Mouse (Mus musculus) myocyte (in vitro differentiated cells): ENCODE measurements around the gene Mbnl2. TPM values are rescaled to one million over a fixed set of nuclear protein-coding genes. Genes with fewer than 3 reads are reported as not detected.

ENCODE experiments used
- H3K27me3 ChIP-seq: one replicate; pipeline ENCODE4 v1.6.1; 2011; ENCODE audit not compliant: control insufficient read depth, insufficient read depth, insufficient read length
- H3K36me3 ChIP-seq: one replicate; pipeline ENCODE4 v1.6.1; 2011; ENCODE audit not compliant: control insufficient read depth, insufficient read depth
- H3K4me2 ChIP-seq: one replicate; pipeline ENCODE4 v1.6.1; 2011; ENCODE audit warnings: low read depth, control low read depth
- H3K4me3 ChIP-seq: one replicate; pipeline ENCODE4 v1.5.1; 2011; ENCODE audit warnings: mild to moderate bottlenecking, control low read depth, moderate library complexity
- H3K79me2 ChIP-seq: one replicate; pipeline ENCODE4 v1.6.1; 2011; ENCODE audit not compliant: control insufficient read depth, insufficient read depth
- H3ac ChIP-seq: one replicate; pipeline ENCODE4 v1.6.1; 2011; ENCODE audit not compliant: control insufficient read depth, insufficient read length
- CEBPB ChIP-seq: IDR thresholded peaks from 2 replicates; pipeline ENCODE4 v1.6.1; 2011; ENCODE audit warnings: mild to moderate bottlenecking, moderate library complexity; ENCODE audit not compliant: poor library complexity, insufficient read depth, severe bottlenecking
- E2F4 ChIP-seq: IDR thresholded peaks from one replicate; pipeline ENCODE4 v1.6.1; 2011; ENCODE audit warnings: mild to moderate bottlenecking, control low read depth, moderate library complexity; ENCODE audit not compliant: insufficient read depth
- MAX ChIP-seq: IDR thresholded peaks from one replicate; pipeline ENCODE4 v1.6.1; 2011; ENCODE audit warnings: low read depth, mild to moderate bottlenecking, control low read depth
- MYOD1 ChIP-seq, 3 experiments: IDR thresholded peaks; one replicate each; pipeline ENCODE4 v1.6.1; 2011; ENCODE audit warnings: control low read depth in 2 of 3, low read depth in 2 of 3, mild to moderate bottlenecking in 2 of 3, moderate library complexity in 1 of 3; ENCODE audit not compliant: insufficient read length in 2 of 3, control insufficient read depth in 1 of 3
- MYOG ChIP-seq, 3 experiments: IDR thresholded peaks; one replicate each; pipeline ENCODE4 v1.6.1; 2011; ENCODE audit warnings: control low read depth in 2 of 3, low read depth in 2 of 3, mild to moderate bottlenecking in 2 of 3; ENCODE audit not compliant: insufficient read length in 2 of 3, control insufficient read depth in 1 of 3, insufficient read depth in 1 of 3
- POLR2A ChIP-seq: IDR thresholded peaks from one replicate; pipeline ENCODE4 v1.6.1; 2011; ENCODE audit warnings: low read depth, mild to moderate bottlenecking, control low read depth, moderate library complexity; ENCODE audit not compliant: insufficient read length
- POLR2AphosphoS2 ChIP-seq: IDR thresholded peaks from one replicate; pipeline ENCODE4 v1.6.1; 2011; ENCODE audit warnings: low read depth, control low read depth; ENCODE audit not compliant: insufficient read length
- REST ChIP-seq: IDR thresholded peaks from one replicate; pipeline ENCODE4 v1.6.1; 2011; ENCODE audit warnings: mild to moderate bottlenecking, control low read depth, moderate library complexity; ENCODE audit not compliant: insufficient read depth, insufficient read length
- SRF ChIP-seq: IDR thresholded peaks from one replicate; pipeline ENCODE4 v1.6.1; 2011; ENCODE audit warnings: low read depth; ENCODE audit not compliant: control insufficient read depth, insufficient read length
- TCF12 ChIP-seq: IDR thresholded peaks from one replicate; pipeline ENCODE4 v1.6.1; 2011; ENCODE audit warnings: mild to moderate bottlenecking, control low read depth; ENCODE audit not compliant: poor library complexity, insufficient read depth, severe bottlenecking
- TCF3 ChIP-seq: IDR thresholded peaks from one replicate; pipeline ENCODE4 v1.6.1; 2011; ENCODE audit warnings: low read depth, control low read depth; ENCODE audit not compliant: insufficient read length
- USF1 ChIP-seq: IDR thresholded peaks from one replicate; pipeline ENCODE4 v1.6.1; 2011; ENCODE audit warnings: low read depth, mild to moderate bottlenecking, control low read depth, moderate library complexity
- polyA plus RNA-seq: library from polyadenylated mRNA; unstranded; fragments of >200 nt; fragmentation: generic; extraction: Trizol; gene quantifications from one replicate; pipeline ENCODE4 v1.2.1, GENCODE M21; 2012; ENCODE audit warnings: missing spikeins

Mbnl2 gene
- polyA plus RNA-seq, 1 experiment, result 38.5 TPM

GRCm38 (mm10) chr14:120324061-120324791 is 48.8 kb downstream of the Mbnl2 start:
- H3K4me3 ChIP-seq, result no peak overlapping the region
- H3K36me3 ChIP-seq, result peaks cover 5% of the 10 kb centered on the region
- peaks cover 96% of the 10 kb centered on the region for H3K79me2 ChIP-seq
- H3ac ChIP-seq, result no peak overlapping the region
- TF ChIP-seq REST, result no peak
- no peak for TF ChIP-seq POLR2AphosphoS2
- no peak for TF ChIP-seq USF1
- TF ChIP-seq TCF12, result no peak
- no peak for TF ChIP-seq POLR2A
- TF ChIP-seq TCF3, result no peak
- no peak for TF ChIP-seq MAX
- no peak for TF ChIP-seq CEBPB
- no peak for TF ChIP-seq E2F4
- no peak for TF ChIP-seq MYOG (IDR thresholded peaks at IDR 0.05; ENCODE audit: control insufficient read depth in 1 of 3, insufficient read depth in 1 of 3, insufficient read length in 2 of 3, low read depth in 2 of 3)
- TF ChIP-seq MYOD1 (IDR thresholded peaks at IDR 0.05; ENCODE audit: control insufficient read depth in 1 of 3, insufficient read length in 2 of 3, low read depth in 2 of 3), result no peak
- TF ChIP-seq SRF, result no peak
- H3K4me2 ChIP-seq, result peak overlapping the region; percentile 49
- no peaks in the 10 kb centered on the region for H3K27me3 ChIP-seq

GRCm38 (mm10) chr14:120324883-120325480 is 49.5 kb downstream of the Mbnl2 start:
- Histone ChIP-seq H3K27me3 (no peaks in the 10 kb centered on the region), H3K4me3 (no peak overlapping the region), H3K4me2 (peak overlapping the region; percentile 52), H3K79me2 (peaks cover 96% of the 10 kb centered on the region), H3ac (no peak overlapping the region), H3K36me3 (peaks cover 5% of the 10 kb centered on the region)
- no peak for TF ChIP-seq POLR2A
- TF ChIP-seq REST, result no peak
- no peak for TF ChIP-seq CEBPB
- no peak for TF ChIP-seq TCF3
- TF ChIP-seq MYOG (IDR thresholded peaks at IDR 0.05; ENCODE audit: control insufficient read depth in 1 of 3, insufficient read depth in 1 of 3, insufficient read length in 2 of 3, low read depth in 2 of 3), result no peak
- TF ChIP-seq E2F4, result no peak
- no peak for TF ChIP-seq POLR2AphosphoS2

- Histone ChIP-seq H3K4me2 (peak overlapping the region; percentile 52), H3ac (no peak overlapping the region), H3K27me3 (no peaks in the 10 kb centered on the region), H3K36me3 (peaks cover 5% of the 10 kb centered on the region), H3K79me2 (peaks cover 96% of the 10 kb centered on the region), H3K4me3 (no peak overlapping the region)
- TF ChIP-seq TCF12 (no peak), USF1 (no peak), MYOG (IDR thresholded peaks at IDR 0.05; ENCODE audit: control insufficient read depth in 1 of 3, insufficient read depth in 1 of 3, insufficient read length in 2 of 3, low read depth in 2 of 3) (no peak), REST (no peak), SRF (no peak), POLR2A (no peak), MAX (no peak), TCF3 (no peak), E2F4 (no peak), MYOD1 (IDR thresholded peaks at IDR 0.05; ENCODE audit: control insufficient read depth in 1 of 3, insufficient read length in 2 of 3, low read depth in 2 of 3) (no peak), CEBPB (no peak), POLR2AphosphoS2 (no peak)
Measured at GRCm38 (mm10) chr14:120325673-120326072, 50.2 kb downstream of the Mbnl2 start.

- H3K27me3 ChIP-seq, result no peaks in the 10 kb centered on the region
Measured at GRCm38 (mm10) chr14:120330454-120330853, 55.0 kb downstream of the Mbnl2 start.

More at GRCm38 (mm10) chr14:120330454-120330853, 55.0 kb downstream of the Mbnl2 start:
- Histone ChIP-seq H3K4me2 (no peak overlapping the region), H3K4me3 (no peak overlapping the region), H3K36me3 (peaks cover 5% of the 10 kb centered on the region), H3ac (no peak overlapping the region), H3K79me2 (peaks cover 100% of the 10 kb centered on the region)
- TF ChIP-seq MYOD1 (IDR thresholded peaks at IDR 0.05; ENCODE audit: control insufficient read depth in 1 of 3, insufficient read length in 2 of 3, low read depth in 2 of 3), result peak in 1 of 3 experiments; percentile 5
- TF ChIP-seq CEBPB, result no peak
